Mouse (Mus musculus): ENCODE measurements around the gene Wdr95.

- TF ChIP-seq CTCF (IDR thresholded peaks at IDR 0.05; ENCODE audit: low read depth, low read length): no peak
- TF ChIP-seq POLR2A (IDR thresholded peaks at IDR 0.05; ENCODE audit: extremely low read depth, insufficient read depth, low read length): no peak
Observed at GRCm38 (mm10) chr5:149617776-149618425, 89.4 kb downstream of the Wdr95 start.

Data from liver, adult 2 months (tissue).